Mouse (Mus musculus) heart, adult 2 months (tissue): ENCODE data around the gene Gm45716. TPM values are rescaled to one million over a fixed set of nuclear protein-coding genes. Genes with fewer than 3 reads are reported as not detected.

Experiments used
- DNase-seq, 2 experiments: peaks; one replicate each; pipeline ENCODE4 v3.0.0; 2021
- H3K27ac ChIP-seq: fragments of 200-600 bp; 2 replicates; pipeline ENCODE4 v1.8.1; 2022
- H3K27me3 ChIP-seq: fragments of 200-500 bp; 2 replicates; pipeline ENCODE4 v1.6.1; 2012; ENCODE audit warnings: mild to moderate bottlenecking, low read length, inconsistent platforms, mixed read lengths; ENCODE audit not compliant: control insufficient read depth, insufficient read depth
- H3K36me3 ChIP-seq: fragments of 200-500 bp; 2 replicates; pipeline ENCODE4 v1.6.1; 2012; ENCODE audit warnings: low read length, inconsistent platforms; ENCODE audit not compliant: control insufficient read depth, insufficient read depth
- H3K4me1 ChIP-seq: fragments of 200-500 bp; 2 replicates; pipeline ENCODE4 v1.6.1; 2011; ENCODE audit warnings: low read length; ENCODE audit not compliant: control insufficient read depth, insufficient read depth
- H3K4me3 ChIP-seq: fragments of 200-600 bp; 2 replicates; pipeline ENCODE4 v1.8.1; 2022
- H3K79me2 ChIP-seq: fragments of 200-500 bp; replicated peaks from 2 replicates; pipeline ENCODE4 v1.6.1; 2012; ENCODE audit warnings: mild to moderate bottlenecking, inconsistent platforms, low read length, moderate library complexity, mixed read lengths; ENCODE audit not compliant: control insufficient read depth, insufficient read depth
- H3K9ac ChIP-seq: fragments of 200-500 bp; 2 replicates; pipeline ENCODE4 v1.6.1; 2012; ENCODE audit warnings: low read depth, mild to moderate bottlenecking, control low read depth, inconsistent platforms, low read length, mixed read lengths
- CTCF ChIP-seq: fragments of 200-600 bp; IDR thresholded peaks from 2 replicates; pipeline ENCODE4 v1.8.1; 2022; ENCODE audit warnings: antibody characterized with exemption, mild to moderate bottlenecking, moderate library complexity
- EP300 ChIP-seq: fragments of 200-500 bp; IDR thresholded peaks from 2 replicates; pipeline ENCODE4 v1.6.1; 2011; ENCODE audit warnings: low read depth, low read length, control low read depth; ENCODE audit not compliant: insufficient read depth
- POLR2A ChIP-seq: fragments of 200-500 bp; IDR thresholded peaks from 2 replicates; pipeline ENCODE4 v1.6.1; 2011; ENCODE audit warnings: mild to moderate bottlenecking, low read depth, low read length, control low read depth; ENCODE audit not compliant: insufficient read depth
- WGBS: fragments of 180-500 bp; shearing (Covaris S2); methylation state at CpG from one replicate; pipeline ENCODE4 v1.1.7; 2018; 5-methylcytosine and 5-hydroxymethylcytosine counted together
- intact Hi-C: fragments of 180-260 bp; cut with DNase I; formaldehyde crosslinking; loops from one replicate; pipeline ENCODE4 v1.15.1; 2025
- polyA plus RNA-seq: library from polyadenylated mRNA; depleted of rRNA; stranded (reverse); fragments of >200 nt; gene quantifications from 2 replicates; pipeline ENCODE4 v1.2.3, GENCODE M21; 2012
- total RNA-seq, 2 experiments: library from RNA; stranded (reverse); gene quantifications; 2 replicates each; pipeline ENCODE4 v1.2.3; 2021

Gene Gm45716
- total and polyA plus RNA-seq, 3 experiments: 3.9 to 8.1 (median 7.5) TPM

DNA sequence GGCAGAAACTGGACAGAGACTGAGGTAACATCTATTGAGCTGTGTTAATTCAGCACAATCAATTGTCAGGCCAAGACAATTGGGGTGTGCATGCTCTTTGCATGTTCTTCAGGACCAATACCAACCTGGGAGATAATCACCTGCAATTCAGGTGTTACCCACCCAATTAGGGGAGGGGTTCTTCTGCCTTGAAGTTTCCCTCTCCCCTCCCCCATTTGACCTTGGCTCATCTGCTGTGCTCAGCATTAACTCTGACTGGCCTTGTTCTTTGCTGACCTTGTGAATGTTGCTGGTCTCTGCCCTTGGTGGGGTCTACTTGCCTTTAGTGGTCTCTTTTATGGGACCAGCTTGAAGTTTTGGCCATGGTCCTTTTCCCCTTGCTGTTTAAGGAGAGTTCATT is 42.3 kb downstream of the Gm45716 start:
- no peak overlapping the region for H3K9ac ChIP-seq
- intact Hi-C loops: loop anchor here (5.0 kb wide), 1 partner anchor 42 kb away; the partner anchor contains the start of gene Gm45716
- H3K27ac ChIP-seq: peak overlapping the region; percentile 69

DNA sequence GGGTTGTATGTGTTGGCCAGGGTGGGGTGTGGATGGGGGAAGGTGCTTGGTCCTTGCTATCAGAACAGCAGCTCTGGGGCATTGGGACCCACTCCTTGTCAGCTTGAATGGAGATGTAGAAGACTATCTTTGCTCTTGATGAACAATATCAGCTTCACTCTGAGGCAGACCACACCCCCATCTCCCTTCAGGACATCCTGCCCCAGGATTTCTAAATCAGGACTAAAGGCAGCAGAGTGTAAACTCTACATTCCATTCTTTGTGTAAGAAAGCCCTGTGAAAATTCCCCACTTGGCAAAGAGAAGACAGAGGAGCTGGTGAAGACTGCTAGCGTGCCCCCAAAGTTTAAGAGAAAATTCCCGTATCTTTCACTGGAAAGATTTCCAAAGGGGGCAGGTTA is 43.2 kb downstream of the Gm45716 start:
- no peak for DNase-seq
- no peak for TF ChIP-seq CTCF
- TF ChIP-seq POLR2A: peak; percentile 46; the same call in 1 of the 2 replicates
- TF ChIP-seq EP300: no peak
- WGBS: 47% methylated on average over 2 of the region's 2 CpGs
- Histone ChIP-seq H3K36me3 (no peaks in the 10 kb centered on the region), H3K4me3 (no peak overlapping the region), H3K27ac (peak overlapping the region; percentile 69), H3K27me3 (no peaks in the 10 kb centered on the region), H3K9ac (no peak overlapping the region), H3K4me1 (peaks cover 5% of the 10 kb centered on the region), H3K79me2 (no peaks in the 10 kb centered on the region)
- intact Hi-C loops: loop anchor here (5.0 kb wide), 1 partner anchor 43 kb away; the partner anchor contains the start of gene Gm45716

More for the DNA sequence above, 42.3 kb downstream of the Gm45716 start:
- Histone ChIP-seq H3K27me3 (no peaks in the 10 kb centered on the region), H3K4me3 (no peak overlapping the region), H3K36me3 (no peaks in the 10 kb centered on the region), H3K4me1 (peaks cover 10% of the 10 kb centered on the region), H3K79me2 (no peaks in the 10 kb centered on the region)
- TF ChIP-seq CTCF: no peak
- no peak for TF ChIP-seq EP300
- no peak for TF ChIP-seq POLR2A
- no peak for DNase-seq

DNA sequence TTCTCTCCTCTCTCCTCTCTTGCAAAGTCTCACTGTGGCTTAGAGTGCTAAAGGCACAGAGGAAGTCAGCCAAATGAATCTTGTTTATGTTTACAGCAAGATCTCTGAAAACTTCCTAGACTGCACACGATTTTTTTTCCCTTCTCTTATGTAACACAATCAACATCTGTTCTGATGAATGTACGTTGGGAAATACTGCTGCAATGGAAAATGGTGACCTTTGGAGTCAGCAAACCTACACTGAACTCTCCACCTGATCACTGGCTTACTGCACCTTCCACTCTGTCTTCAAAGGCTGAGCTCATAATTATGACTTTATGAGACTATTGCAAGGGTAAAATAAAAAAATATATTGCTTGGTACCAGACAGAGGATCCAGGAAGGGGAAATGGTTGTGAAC is 44.1 kb downstream of the Gm45716 start:
- Histone ChIP-seq H3K4me1 (peaks cover 4% of the 10 kb centered on the region), H3K9ac (no peak overlapping the region), H3K27me3 (no peaks in the 10 kb centered on the region), H3K79me2 (no peaks in the 10 kb centered on the region), H3K36me3 (no peaks in the 10 kb centered on the region), H3K4me3 (no peak overlapping the region), H3K27ac (peak overlapping the region; percentile 69)
- intact Hi-C loops: loop anchor here (5.0 kb wide), 1 partner anchor 44 kb away; the partner anchor contains the start of gene Gm45716
- 28% methylated on average over 2 of the region's 2 CpGs for WGBS
- TF ChIP-seq EP300 (no peak), POLR2A (no peak), CTCF (no peak)
- DNase-seq: no peak

DNA sequence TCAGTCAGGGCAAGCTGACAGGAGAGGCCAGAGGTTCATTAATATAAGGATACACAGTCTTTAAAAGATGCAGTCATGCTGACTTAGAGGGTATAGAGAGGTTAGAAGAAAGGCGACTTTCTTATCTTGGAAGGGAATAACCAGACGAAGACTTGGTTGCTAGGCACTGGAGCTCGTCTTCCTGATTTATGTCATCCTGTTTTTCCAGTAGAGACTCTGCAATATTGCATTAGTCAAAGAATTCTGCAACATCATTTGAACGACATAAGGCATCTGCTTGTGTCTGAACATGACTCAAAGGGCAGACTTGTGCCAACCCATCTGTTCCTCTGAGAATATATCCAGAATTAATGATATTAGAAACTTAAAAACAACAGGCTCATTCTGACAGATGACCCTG is 45.2 kb downstream of the Gm45716 start:
- TF ChIP-seq CTCF: no peak
- no peak for TF ChIP-seq POLR2A
- no peak for TF ChIP-seq EP300

DNA sequence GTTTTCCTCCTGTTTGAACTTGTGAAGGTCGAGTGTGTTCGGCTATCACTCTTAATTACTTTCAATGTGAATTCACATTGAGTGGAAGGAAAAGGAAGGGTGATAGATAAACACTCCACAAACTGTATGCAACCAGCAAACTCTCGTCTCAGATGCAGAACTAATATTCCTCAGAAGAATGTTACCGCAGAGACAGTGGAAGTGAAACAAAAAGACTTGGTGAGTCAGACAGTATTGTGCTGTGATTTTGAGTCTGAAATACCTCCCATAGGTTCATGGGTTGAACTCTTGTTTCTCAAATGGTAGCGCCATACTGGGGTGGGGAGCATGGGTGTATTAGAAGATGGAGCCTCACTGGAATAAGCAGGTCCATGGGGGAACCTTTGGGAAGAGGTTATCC is 47.7 kb downstream of the Gm45716 start:
- H3K4me3 ChIP-seq: no peak overlapping the region
- no peaks in the 10 kb centered on the region for H3K27me3 ChIP-seq
- 71% methylated on average over 5 of the region's 5 CpGs for WGBS
- H3K27ac ChIP-seq: no peak overlapping the region
- no peak for TF ChIP-seq EP300
- TF ChIP-seq CTCF: no peak
- no peak for TF ChIP-seq POLR2A
- intact Hi-C loops: no loop called here
- no peaks in the 10 kb centered on the region for H3K36me3 ChIP-seq
- H3K79me2 ChIP-seq: no peaks in the 10 kb centered on the region
- H3K4me1 ChIP-seq: peaks cover 2% of the 10 kb centered on the region
- DNase-seq: no peak
- no peak overlapping the region for H3K9ac ChIP-seq

More for the DNA sequence above, 45.2 kb downstream of the Gm45716 start:
- H3K4me3 ChIP-seq: no peak overlapping the region
- no peak for DNase-seq
- intact Hi-C loops: loop anchor here (5.0 kb wide), 1 partner anchor 45 kb away; the partner anchor contains the start of gene Gm45716
- H3K4me1 ChIP-seq: peaks cover 4% of the 10 kb centered on the region
- WGBS: 29% methylated on average over 4 of the region's 4 CpGs
- H3K9ac ChIP-seq: no peak overlapping the region
- H3K79me2 ChIP-seq: no peaks in the 10 kb centered on the region
- no peaks in the 10 kb centered on the region for H3K36me3 ChIP-seq
- H3K27ac ChIP-seq: no peak overlapping the region
- H3K27me3 ChIP-seq: no peaks in the 10 kb centered on the region

DNA sequence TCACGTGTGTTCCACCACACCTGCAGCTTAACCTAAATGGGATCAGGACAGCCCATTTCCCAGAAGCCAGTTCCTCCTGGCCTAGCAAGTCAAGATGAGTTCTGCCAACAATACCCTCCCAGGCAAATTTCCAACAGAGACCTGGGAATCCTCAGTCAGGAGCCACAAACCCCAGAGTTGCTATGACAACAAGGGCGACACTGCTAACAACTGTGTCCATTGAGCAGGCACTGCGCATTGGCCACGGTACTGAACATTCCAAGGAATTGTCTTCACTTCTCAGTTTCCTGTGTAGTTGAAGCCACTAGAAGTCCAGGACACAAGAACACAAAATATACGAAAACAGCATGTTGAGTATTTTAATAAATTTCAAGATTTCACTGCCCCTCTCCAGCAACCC is 50.1 kb downstream of the Gm45716 start:
- H3K36me3 ChIP-seq: no peaks in the 10 kb centered on the region
- 85% methylated on average over 5 of the region's 5 CpGs for WGBS
- DNase-seq: no peak
- no peaks in the 10 kb centered on the region for H3K4me1 ChIP-seq
- no peaks in the 10 kb centered on the region for H3K27me3 ChIP-seq
- intact Hi-C loops: no loop called here
- TF ChIP-seq POLR2A (no peak), EP300 (no peak), CTCF (no peak)
- H3K79me2 ChIP-seq: no peaks in the 10 kb centered on the region
- no peak overlapping the region for H3K4me3 ChIP-seq
- H3K27ac ChIP-seq: no peak overlapping the region
- no peak overlapping the region for H3K9ac ChIP-seq
